Mouse (Mus musculus) left cerebral cortex, adult 11 months (tissue): ENCODE measurements around the gene Dedd2.

ENCODE experiments used
- DNase-seq: peaks from one replicate; pipeline ENCODE4 v3.0.0; 2022; ENCODE audit warnings: low spot score

The Dedd2 gene

DNA sequence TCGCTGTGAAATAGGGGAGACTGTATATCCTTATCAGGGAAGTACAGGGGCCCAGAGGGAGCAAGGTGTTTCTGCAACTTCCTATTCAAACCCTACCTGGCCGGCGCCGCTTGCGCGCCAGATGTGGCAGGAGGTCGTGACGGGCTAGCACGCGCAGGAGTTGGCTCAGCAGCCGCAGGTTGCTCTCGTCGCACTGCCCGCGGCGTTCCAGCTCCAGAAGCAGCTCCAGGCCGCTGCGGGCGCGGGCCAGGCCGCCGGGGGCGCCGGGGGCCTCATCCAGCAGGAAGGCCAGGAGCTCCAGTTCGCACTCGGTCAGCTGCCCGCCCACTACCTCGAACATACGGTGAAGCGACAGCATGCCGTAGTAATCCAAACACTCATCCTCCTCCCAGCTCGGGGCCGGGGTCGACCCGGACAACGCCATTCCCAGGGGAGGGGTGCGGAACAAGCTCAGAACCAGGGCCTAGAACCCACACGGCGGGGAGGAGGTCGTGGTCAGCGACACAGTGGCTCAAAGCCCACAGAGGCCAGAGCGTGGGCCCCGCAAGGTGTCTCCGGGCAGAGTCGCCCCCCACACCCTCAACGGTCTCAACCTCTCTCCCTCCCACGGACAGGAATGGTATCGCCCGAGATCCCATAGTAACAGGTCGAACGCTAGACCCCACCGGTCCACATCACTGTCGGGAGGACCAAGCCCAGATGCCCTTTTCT is 1.6 kb downstream of the Dedd2 start:
- DNase-seq: no peak

GRCm38 (mm10) chr7:25217653-25218395 is 2.6 kb downstream of the Dedd2 start:
- DNase-seq: no peak

DNA sequence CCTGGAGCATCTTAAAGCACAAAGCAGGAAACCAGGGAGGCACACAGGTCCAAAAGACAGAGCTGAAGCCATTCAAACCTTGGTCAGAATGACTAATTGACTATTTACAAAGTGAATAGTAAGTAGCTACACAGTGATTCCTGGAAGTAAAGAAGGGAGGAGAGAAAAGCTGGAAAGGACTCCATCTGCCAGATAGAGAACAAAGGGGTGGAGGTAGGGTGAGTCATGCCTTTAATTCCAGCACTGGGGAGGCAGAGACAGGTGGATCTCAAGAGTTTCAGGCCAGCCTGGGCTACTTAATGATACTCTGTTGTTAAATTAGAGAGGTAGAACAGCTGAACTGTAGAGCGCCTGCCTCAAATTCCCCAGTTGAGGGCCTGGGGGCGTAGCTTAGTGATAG is 6.2 kb downstream of the Dedd2 start:
- no peak for DNase-seq

DNA sequence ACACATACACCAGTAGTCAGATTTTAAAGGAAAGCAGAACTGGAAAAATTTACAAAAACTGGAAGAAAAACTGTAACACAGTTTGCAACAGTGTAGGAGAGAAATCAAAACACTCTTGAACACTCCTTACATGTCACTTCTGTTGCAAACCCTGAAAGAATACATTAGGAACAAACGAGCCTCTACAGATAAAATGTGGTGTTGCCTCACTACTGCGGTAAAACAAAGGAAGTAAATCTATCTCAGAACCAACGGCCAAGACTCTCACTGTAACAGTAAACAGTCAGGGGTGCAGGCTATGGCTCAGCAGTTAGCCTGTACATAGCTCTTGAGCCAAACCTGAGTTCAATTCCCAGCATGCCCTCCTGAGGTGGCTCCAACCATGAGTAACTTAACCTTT is 7.3 kb downstream of the Dedd2 start:
- DNase-seq: no peak

GRCm38 (mm10) chr7:25210482-25210881 is 9.9 kb downstream of the Dedd2 start:
- no peak for DNase-seq

DNA sequence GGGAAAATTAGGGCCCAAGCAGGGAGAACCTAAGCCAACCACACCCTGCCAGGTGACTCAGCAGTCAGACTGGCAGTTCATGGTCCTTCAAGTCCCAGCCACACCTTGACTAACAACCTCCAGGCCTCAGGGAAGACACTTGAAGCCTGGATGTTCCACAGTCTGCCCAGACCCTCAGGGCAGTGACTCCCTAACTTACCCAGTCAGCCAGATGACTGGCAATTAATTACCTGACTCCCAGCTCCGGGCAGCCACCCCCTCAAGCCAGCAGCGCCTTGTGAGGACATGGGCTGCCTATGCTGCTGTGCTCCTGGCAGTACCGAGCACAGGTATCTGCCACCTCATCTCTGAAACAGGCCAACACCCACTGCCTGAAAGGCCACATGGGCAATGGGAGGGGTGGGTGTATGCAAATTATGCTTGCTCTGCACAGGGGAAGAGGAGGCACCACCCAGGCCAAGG is 11.2 kb downstream of the Dedd2 start:
- DNase-seq: no peak

GRCm38 (mm10) chr7:25206094-25206830 is 14.2 kb downstream of the Dedd2 start:
- DNase-seq: no peak

DNA sequence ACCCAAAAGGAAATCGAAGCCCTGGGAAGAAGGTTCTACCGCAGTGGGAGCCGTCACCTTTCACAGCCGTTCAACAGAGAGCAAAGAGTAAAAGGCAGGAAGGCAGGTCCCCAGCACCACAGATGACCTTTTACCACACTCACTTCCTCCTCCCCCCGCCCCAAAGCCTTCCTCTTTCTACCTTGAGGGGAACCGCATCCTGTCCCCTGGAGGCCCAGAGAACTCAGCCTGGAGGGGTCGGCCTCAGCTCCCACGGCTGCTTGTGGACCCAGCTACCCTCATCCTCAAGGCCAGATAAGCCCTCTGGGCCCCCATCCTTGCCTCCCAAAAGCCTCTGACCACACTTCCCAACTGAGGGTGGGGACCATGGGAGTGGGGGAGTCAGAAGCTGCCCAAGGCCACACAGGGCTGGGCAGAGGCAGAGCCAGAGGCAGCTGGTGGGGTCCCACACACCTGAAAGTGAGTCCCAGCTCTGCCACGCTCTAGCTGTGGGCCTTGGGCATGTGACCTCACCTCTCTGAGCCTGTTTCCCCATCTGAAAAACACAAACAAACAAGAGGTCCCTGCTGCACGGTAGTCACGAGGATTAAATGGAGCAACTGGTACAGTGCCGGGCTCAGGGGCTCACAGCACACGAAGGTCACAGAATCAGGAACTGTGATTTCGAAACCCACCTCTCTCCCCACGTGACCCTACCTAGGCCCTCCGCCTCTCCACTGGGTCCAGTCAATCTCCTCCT is 14.9 kb downstream of the Dedd2 start:
- DNase-seq: no peak

DNA sequence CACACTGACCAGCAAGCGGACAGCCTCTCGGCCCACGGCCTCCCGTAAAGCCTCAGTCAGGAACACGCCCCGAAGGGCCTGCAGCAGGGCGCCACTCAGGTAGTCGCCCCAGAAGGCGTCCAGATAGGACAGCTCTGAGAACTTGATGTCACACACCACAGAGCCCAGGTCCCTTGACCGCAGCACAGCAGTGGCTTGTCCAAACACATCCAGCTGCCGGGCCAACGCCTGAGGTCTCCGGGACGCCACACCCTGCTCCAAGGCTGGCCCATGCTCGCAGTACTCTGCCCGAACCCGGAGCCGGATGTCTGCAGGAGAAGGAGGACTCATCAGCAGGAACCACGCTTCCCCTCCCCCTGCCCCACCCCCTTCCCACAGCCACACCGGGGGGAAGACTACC is 16.8 kb downstream of the Dedd2 start:
- no peak for DNase-seq

GRCm38 (mm10) chr7:25197384-25198018 is 22.9 kb downstream of the Dedd2 start:
- no peak for DNase-seq

DNA sequence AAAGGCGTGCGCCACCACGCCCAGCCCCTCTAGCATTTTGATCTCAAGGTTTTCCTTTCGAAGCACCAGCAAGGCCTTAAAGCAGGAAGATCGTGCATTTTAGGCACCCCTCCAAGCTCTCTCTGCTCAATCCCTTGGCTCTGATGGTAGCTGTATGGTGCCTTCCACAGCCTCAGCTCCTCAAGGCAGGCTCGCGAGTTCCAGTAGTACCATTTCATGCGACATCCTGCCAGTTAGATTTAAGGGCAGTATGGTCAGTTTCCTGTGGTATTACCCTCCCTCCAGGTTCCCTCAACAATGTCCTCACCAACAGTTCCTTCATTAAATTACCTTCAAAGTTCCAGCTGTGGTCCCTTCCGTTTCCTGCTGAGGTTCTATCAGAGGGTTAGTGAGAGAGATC is 24.3 kb downstream of the Dedd2 start:
- no peak for DNase-seq

DNA sequence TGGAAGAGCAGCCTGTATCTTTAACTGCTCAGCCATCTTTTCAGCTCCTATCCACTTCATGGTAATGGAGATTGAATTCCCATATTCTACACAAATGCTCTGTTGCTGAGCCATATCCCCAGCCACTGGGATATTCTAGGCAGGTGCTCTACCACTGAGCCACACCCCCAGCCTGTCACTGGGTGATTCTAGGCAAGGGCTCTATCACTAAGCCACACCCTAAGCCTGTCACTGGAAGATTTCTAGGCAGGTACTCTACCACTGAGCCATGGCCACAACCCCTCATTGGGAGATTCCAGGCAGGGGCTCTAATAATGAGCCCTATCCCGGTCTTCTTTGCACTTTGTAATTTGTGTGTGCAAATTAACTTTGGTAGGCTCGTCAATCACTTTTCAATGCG is 25.3 kb downstream of the Dedd2 start:
- DNase-seq: no peak

- DNase-seq: no peak
Observed at GRCm38 (mm10) chr7:25192110-25192509, 28.3 kb downstream of the Dedd2 start.

DNA sequence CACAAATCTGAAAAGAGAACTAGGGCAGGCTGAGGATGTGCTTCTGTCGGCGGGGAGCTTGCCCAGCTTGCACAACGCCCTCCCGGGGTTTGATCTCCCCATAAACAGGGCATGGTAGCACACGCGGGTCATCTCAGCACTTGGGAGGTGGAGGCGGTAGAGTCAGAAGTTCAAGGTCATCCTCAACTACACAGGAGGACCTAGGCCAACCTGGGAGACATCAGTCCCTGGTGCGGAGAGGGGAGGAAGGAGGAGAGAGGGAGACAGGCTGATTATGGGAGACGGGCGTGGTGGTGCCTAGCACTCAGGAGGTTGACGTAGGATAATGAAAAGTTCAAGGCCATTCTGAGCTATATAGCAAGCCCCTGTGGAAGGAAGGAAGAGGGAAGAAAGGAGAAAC is 29.6 kb downstream of the Dedd2 start:
- DNase-seq: no peak

DNA sequence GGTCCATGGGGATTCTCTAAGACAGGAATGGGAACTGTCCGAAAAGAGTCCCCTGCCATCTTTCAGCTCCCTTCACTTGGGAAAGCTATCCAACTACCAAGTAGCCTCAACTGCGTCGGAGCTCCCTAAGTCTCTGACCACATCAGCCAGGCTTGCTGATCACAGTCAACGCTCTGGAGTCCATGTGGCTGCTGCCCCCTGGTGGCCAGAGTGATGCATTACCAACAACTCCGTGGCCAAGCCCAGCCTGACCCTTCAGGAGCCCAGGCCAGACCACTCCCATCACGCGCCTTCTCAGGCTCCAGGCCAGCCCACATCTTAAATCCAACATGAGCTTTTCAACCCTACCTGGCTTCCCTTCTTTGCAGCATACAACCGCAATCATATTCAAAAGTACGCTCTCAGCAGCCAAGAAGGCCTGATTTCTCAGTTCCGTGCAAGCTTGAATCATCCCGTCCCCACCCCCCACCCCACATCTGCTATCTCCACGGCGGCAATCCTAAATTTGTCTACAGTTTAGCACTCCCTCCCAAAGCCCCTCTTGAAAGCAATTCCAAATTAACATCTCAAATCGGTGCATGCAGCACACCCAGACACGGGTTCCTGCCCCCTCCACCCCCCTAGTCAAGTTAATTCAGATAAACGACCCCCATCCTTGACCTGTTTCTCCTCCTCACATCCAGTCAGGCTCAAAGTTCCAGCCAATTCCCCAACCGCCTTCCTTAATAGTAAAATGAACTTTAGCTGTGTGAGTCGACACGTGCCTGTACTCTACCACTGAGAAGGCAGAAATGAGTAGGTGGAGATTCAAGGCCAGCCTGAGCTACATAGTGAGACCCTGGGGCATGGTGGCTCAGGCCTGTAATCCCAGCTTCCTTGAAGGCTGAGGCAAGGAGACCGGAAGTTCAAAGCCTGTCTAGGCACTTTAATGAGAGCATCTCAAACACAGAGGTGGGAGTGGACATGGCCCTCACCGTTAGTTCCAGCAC is 32.5 kb downstream of the Dedd2 start:
- peak; percentile 68 for DNase-seq

- no peak for DNase-seq
Observed at GRCm38 (mm10) chr7:25184091-25184490, 36.3 kb downstream of the Dedd2 start.

- DNase-seq: no peak
Observed at GRCm38 (mm10) chr7:25181814-25182213, 38.6 kb downstream of the Dedd2 start.

- no peak for DNase-seq
Observed at GRCm38 (mm10) chr7:25181331-25181790, 39.1 kb downstream of the Dedd2 start.

DNA sequence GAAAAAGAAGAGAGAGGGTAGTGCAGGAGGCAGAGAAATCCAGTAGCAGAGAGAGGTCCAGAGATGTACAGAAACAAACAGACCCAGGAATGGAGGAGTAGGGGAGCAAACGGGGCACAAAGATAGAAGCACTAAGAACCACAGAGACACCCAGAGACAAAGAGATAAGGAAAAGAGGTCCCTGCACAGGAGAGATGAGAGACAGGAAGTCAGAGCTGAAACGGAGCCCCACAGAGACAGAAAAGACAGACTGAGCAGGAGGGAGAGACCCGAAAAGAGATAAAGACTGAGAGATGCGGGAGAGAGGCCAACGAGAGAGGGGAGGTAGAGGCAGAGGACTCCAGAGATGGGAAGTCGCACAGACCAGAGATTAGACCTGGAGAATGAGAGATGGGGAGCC is 39.9 kb downstream of the Dedd2 start:
- no peak for DNase-seq

GRCm38 (mm10) chr7:25179606-25180161 is 40.7 kb downstream of the Dedd2 start, which contains the start of gene Pou2f2:
Gene Pou2f2, minus strand, starts transcription at chr7:25179726.
- peak; percentile 69 for DNase-seq
